Mouse (Mus musculus) E14TG2a.4 (cell line): Measurements from ENCODE around the gene Gm42957.

ENCODE experiments used
- CTCF ChIP-seq: conservative IDR thresholded peaks from 2 replicates; pipeline ENCODE4 v1.5.1; 2014; ENCODE audit warnings: low read length
- NANOG ChIP-seq: IDR thresholded peaks from 2 replicates; pipeline ENCODE4 v1.6.1; 2014; ENCODE audit warnings: borderline replicate concordance, low read length, mixed read lengths
- POU5F1 ChIP-seq: IDR thresholded peaks from 2 replicates; pipeline ENCODE4 v1.6.1; 2014; ENCODE audit warnings: low read length, borderline replicate concordance

GRCm38 (mm10) chr3:96668424-96669067, 33.3 kb downstream of the Gm42957 start:
- TF ChIP-seq CTCF (no peak), POU5F1 (no peak), NANOG (no peak)
